Mouse (Mus musculus) right cerebral cortex, postnatal 14 days (tissue): ENCODE measurements at regions not wholly inside any gene's neighbourhood (a gene's known extent, or its start where the extent isn't known, plus 50 kb on each side); places are given as distances from the start of the nearest gene placed in this dataset.
"Not testable (repeated sequence)": the region's sequence is repeated elsewhere in the genome, so short reads cannot be mapped to it uniquely, and the experiment has no call there.

Experiments used
- DNase-seq: peaks from one replicate; pipeline ENCODE4 v3.0.0; 2022

- DNase-seq: peak; percentile 32
These were observed 124.0 kb downstream of the Akain1 start for GRCm38 (mm10) chr17:69563165-69563564.

- not testable (repeated sequence) for DNase-seq
These were observed 132.0 kb downstream of the Akain1 start for GRCm38 (mm10) chr17:69571070-69571669.

- DNase-seq: no peak
These were observed 151.4 kb downstream of the Akain1 start for GRCm38 (mm10) chr17:69590553-69590952.

- DNase-seq: no peak
These were observed 158.7 kb downstream of the Akain1 start for GRCm38 (mm10) chr17:69597773-69598295.

- no peak for DNase-seq
These were observed 159.3 kb downstream of the Akain1 start for GRCm38 (mm10) chr17:69598461-69598860.

- no peak for DNase-seq
These were observed 164.5 kb downstream of the Akain1 start for GRCm38 (mm10) chr17:69603596-69603995.

GRCm38 (mm10) chr17:69604698-69605097, 165.6 kb downstream of the Akain1 start:
- DNase-seq: peak; percentile 46

GRCm38 (mm10) chr17:69605458-69605857, 166.3 kb downstream of the Akain1 start:
- DNase-seq: no peak

GRCm38 (mm10) chr17:69631411-69631810, 192.3 kb downstream of the Akain1 start:
- no peak for DNase-seq

- not testable (repeated sequence) for DNase-seq
These were observed 211.4 kb downstream of the Akain1 start for GRCm38 (mm10) chr17:69650496-69650895.

- no peak for DNase-seq
These were observed 215.5 kb downstream of the Akain1 start for GRCm38 (mm10) chr17:69654586-69654985.

- DNase-seq: peak; percentile 48
These were observed 233.4 kb downstream of the Akain1 start for GRCm38 (mm10) chr17:69672530-69672929.

- no peak for DNase-seq
These were observed 244.0 kb downstream of the Akain1 start for GRCm38 (mm10) chr17:69683091-69683490.

- DNase-seq: no peak
These were observed 246.6 kb downstream of the Akain1 start for GRCm38 (mm10) chr17:69685625-69686257.

GRCm38 (mm10) chr17:69686383-69686782, 247.3 kb downstream of the Akain1 start:
- DNase-seq: no peak

GRCm38 (mm10) chr17:69695341-69695740, 256.2 kb downstream of the Akain1 start:
- no peak for DNase-seq

GRCm38 (mm10) chr17:69727325-69727724, 241.5 kb upstream of the Dlgap1 start:
- no peak for DNase-seq

GRCm38 (mm10) chr17:69732981-69733380, 235.9 kb upstream of the Dlgap1 start:
- DNase-seq: no peak

GRCm38 (mm10) chr17:69736379-69737096, 232.3 kb upstream of the Dlgap1 start:
- DNase-seq: no peak

GRCm38 (mm10) chr17:69769002-69769421, 199.9 kb upstream of the Dlgap1 start:
- no peak for DNase-seq

- peak; percentile 15 for DNase-seq
These were observed 198.8 kb upstream of the Dlgap1 start for GRCm38 (mm10) chr17:69770046-69770445.

GRCm38 (mm10) chr17:69781201-69781600, 187.7 kb upstream of the Dlgap1 start:
- DNase-seq: no peak

- DNase-seq: no peak
These were observed 181.9 kb upstream of the Dlgap1 start for GRCm38 (mm10) chr17:69786985-69787384.

GRCm38 (mm10) chr17:69821473-69821872, 147.4 kb upstream of the Dlgap1 start:
- peak; percentile 7 for DNase-seq
